Mouse (Mus musculus): ENCODE data around the gene Rps23.

DNA sequence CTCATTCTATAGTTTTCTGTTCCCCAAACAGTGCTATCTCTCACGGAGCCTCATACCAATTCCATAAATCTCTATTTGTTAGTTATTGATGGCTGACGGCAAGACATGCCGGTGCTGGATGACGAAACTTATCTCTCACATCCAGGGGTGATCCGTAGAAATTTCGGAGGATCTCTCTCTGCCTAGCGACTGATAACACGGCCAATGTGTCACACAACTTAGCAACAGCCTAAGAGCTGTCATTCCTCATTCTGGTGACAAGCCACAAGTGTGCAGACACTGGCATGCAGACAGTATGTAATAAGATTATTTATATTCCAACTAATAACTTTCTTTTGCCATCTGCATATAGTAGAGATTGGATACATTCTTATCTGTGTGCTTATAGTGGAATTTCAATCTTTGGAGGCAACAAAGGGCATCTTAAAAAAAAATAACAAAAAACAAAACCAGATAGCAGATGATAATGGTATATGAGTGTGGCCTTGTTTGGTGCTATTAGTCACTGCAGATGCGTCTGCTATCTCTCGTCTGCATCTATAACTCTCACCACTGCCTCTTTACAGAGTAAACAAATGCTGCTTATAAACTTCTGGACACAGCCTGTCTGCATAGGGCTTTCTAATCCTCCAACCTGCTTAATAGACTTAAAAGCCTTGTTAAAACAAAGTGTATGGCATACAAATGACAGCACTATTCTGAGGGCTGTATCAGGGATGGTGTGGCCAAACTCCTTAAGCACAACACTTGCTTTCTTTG, 47.7 kb downstream of the Rps23 start:
- TF ChIP-seq CTCF (IDR thresholded peaks at IDR 0.05; ENCODE audit: low read depth) (no peak), EP300 (IDR thresholded peaks at IDR 0.05; ENCODE audit: low read depth) (no peak)

Measured in liver, postnatal 0 days (tissue).